Mouse (Mus musculus) right cerebral cortex, adult 18-20 months (tissue): Measurements from ENCODE around the gene Nfkbie.

Source experiments
- DNase-seq: peaks from one replicate; pipeline ENCODE4 v3.0.0; 2022; ENCODE audit warnings: mixed read lengths

Nfkbie gene

DNA sequence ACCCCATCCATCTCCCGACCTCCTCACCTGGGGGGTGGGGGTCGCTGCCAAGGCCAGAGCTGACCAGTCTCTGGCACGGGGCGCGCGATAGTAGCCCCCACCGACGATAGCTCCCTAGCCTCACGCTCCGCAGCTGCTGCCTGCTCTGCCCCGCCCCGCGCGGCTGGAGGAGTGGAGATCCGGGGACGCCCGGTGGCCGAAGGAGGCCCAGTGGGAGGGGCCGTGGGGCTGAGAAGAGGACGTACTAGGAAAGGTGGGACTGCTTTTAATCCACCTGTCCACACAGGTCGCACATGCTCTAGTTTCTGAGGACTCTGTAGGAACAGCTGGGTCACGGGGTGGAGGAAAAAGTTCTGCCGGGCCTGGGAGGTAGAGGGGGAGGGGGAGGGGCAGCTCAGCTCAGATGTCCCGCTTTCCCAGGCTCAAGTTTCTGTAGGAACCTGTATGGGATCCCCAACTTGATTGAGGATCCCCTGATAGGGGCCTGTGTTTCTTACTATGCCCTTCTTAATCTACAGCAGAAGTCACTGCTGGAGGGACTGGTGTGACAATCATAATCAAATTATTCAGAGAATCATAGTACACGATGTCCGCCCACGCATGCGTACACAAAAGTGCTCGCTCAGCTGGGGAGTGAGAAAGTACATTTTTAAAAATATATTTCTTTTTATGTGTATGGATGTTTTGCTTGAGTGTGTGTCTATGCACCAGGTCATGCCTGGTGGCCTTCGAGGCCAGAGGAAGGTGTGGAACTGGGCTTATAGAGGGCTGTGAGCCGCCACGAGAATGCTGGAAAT lies 44.1 kb downstream of the Nfkbie start, which contains the start of gene Slc29a1:
Slc29a1 (minus strand) TSS at position 161 of the 797 bp plus-strand sequence.
- DNase-seq = no peak

DNA sequence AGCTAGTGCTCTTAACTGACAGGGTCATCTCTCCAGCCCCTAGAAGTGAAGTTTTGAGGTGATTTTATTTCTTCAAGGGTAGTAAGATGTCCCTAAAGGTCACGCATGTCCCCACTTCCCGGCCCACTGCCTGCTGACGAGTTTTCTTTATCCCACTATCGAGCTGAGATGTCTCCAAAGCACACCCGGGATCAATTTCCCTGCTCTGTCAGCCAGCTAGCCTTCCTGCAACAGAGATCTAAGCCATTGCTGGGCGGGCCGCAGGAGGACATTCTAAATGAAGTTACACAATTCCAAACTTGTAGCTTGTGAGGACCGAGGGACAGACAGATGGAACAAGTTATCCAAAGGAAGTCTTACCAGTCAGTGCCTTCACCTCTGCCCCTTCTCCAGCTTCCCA lies 44.8 kb downstream of the Nfkbie start:
- DNase-seq = no peak

DNA sequence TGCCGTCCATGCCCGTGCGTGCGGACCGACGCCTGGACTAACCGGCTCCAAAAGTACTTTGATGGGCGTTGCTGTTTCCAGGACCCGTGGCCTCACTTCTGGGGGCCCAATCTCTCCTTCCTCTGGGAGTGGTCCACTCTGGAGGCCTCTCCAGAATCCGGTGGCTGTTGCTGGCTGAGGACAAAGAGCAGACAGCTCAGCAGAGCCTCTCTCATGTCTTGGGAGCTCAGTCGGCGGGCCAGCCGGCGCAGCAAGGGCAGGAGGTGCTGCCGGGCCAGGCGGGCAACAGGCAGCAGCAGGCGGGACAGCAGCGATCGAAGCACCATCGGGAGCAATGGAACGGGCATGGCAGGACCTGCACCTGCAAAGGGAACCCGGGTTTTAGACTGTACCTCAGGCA lies 45.8 kb downstream of the Nfkbie start:
- no peak for DNase-seq

GRCm38 (mm10) chr17:45601877-45602304 lies 46.4 kb downstream of the Nfkbie start, which contains the start of gene Mymx:
Mymx (minus strand) TSS chr17:45602102.
- no peak for DNase-seq

- no peak for DNase-seq
Observed at GRCm38 (mm10) chr17:45602984-45603383, 47.5 kb downstream of the Nfkbie start.

GRCm38 (mm10) chr17:45606992-45607879 lies 51.7 kb downstream of the Nfkbie start:
- DNase-seq = no peak

- DNase-seq = no peak
Observed at GRCm38 (mm10) chr17:45608396-45608795, 52.9 kb downstream of the Nfkbie start.

DNA sequence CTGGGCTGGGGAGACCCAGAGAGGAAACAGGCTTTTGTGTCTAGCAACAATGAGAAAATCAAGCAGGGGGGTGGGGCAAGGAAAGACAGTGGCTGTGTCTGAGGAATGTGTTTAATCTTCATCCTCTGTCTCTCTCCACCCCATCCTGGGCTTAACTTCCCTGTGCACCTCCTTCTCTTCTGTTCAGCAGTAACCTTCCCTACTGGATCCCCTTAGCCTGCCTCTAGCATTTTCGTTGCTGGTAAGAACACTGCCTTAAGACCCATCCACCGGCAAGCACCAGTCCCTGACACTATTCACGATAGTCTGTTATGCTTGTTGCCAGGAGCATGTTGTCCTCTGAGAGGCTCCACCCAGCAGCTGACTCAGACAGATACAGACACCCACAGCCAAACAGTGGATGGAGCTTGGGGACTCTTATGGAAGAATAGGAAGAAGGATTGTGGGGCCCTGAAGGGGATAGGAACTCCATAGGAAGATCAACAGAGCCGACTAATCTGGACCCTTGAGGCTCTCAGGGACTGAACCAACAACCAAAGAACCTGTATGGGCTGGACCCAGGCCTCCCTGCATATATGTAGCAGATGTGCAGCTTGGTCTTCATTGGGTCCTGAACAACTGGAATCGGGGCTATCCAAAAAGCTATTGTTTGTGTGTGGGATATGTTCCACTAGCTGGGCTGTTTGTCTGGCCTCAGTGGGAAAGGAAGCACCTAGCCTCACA lies 54.8 kb downstream of the Nfkbie start:
- no peak for DNase-seq

- no peak for DNase-seq
Observed at GRCm38 (mm10) chr17:45612008-45612407, 56.5 kb downstream of the Nfkbie start.
